Mouse (Mus musculus): Measurements from ENCODE around the gene Rpf1.

DNA sequence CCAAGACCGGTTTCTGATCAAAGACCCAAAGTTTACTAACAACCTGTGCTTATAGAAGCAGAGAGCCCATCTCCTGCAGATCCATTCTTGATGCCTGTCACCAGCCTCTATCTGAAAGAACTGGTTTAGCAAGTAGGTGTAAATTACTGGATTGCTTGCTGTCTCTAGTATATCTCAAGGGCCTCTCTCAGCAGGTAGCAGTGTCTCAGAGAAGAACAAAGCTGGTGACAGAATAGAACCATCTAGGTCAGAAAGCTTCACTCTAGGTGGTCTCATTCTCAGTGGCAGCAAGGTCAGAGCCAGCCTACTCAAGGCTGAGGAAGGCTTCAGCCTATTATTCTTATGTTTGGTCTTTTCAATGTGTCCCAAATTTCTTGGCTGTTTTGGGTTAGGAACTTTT lies 22.4 kb upstream of the Rpf1 start:
- TF ChIP-seq CTCF (IDR thresholded peaks at IDR 0.05; ENCODE audit: borderline replicate concordance, insufficient read depth, low read depth, low read length): no peak
- no peak for TF ChIP-seq POLR2A (IDR thresholded peaks at IDR 0.05; ENCODE audit: borderline replicate concordance, insufficient read depth, low read length)

Data from cerebellum, adult 2 months (tissue).